Mouse (Mus musculus) hindbrain, embryonic 13.5 days (tissue): ENCODE data around the gene Arhgap15. TPM values are rescaled to one million over a fixed set of nuclear protein-coding genes. Genes with fewer than 3 reads are reported as not detected.

Experiments
- ATAC-seq: fragments of 200-750 bp; cut with Nextera tagmentation; 2 replicates; pipeline ENCODE4 v1.8.0; 2017; ENCODE audit warnings: moderate TSS enrichment; ENCODE audit not compliant: low FRiP score
- H3K27ac ChIP-seq: fragments of 300-500 bp; sonication (generic); 2 replicates; pipeline ENCODE4 v1.5.1; 2015; ENCODE audit warnings: inconsistent platforms, mild to moderate bottlenecking, moderate library complexity
- H3K27me3 ChIP-seq: fragments of 300-500 bp; sonication (generic); 2 replicates; pipeline ENCODE4 v1.6.1; 2015; ENCODE audit warnings: mild to moderate bottlenecking, inconsistent platforms
- H3K36me3 ChIP-seq: fragments of 300-500 bp; sonication (generic); 2 replicates; pipeline ENCODE4 v1.6.1; 2015; ENCODE audit warnings: mild to moderate bottlenecking, inconsistent platforms
- H3K4me1 ChIP-seq: fragments of 300-500 bp; sonication (generic); replicated peaks from 2 replicates; pipeline ENCODE4 v1.6.1; 2015; ENCODE audit warnings: inconsistent platforms
- H3K4me2 ChIP-seq: fragments of 300-500 bp; sonication (generic); 2 replicates; pipeline ENCODE4 v1.6.1; 2015; ENCODE audit warnings: inconsistent platforms, mild to moderate bottlenecking, moderate library complexity
- H3K4me3 ChIP-seq: fragments of 300-500 bp; sonication (generic); 2 replicates; pipeline ENCODE4 v1.5.1; 2015; ENCODE audit warnings: mild to moderate bottlenecking, inconsistent platforms
- H3K9ac ChIP-seq: fragments of 300-500 bp; sonication (generic); 2 replicates; pipeline ENCODE4 v1.6.1; 2015; ENCODE audit warnings: mild to moderate bottlenecking, inconsistent platforms
- H3K9me3 ChIP-seq: fragments of 300-500 bp; sonication (generic); 2 replicates; pipeline ENCODE4 v1.6.1; 2016; ENCODE audit warnings: inconsistent platforms
- WGBS: fragments of 180-500 bp; shearing (Covaris S2); methylation state at CpG from one replicate; pipeline ENCODE4 v1.1.7; 2015; 5-methylcytosine and 5-hydroxymethylcytosine counted together
- polyA plus RNA-seq: library from polyadenylated mRNA; unstranded; fragments of >200 nt; fragmentation: Nextera tagmentation; extraction: Ambion mirVana; gene quantifications from 2 replicates; pipeline ENCODE4 v1.2.1, GENCODE M21; 2015

Arhgap15 gene
- polyA plus RNA-seq, 1 experiment from 2014 or later = 2.8 TPM

DNA sequence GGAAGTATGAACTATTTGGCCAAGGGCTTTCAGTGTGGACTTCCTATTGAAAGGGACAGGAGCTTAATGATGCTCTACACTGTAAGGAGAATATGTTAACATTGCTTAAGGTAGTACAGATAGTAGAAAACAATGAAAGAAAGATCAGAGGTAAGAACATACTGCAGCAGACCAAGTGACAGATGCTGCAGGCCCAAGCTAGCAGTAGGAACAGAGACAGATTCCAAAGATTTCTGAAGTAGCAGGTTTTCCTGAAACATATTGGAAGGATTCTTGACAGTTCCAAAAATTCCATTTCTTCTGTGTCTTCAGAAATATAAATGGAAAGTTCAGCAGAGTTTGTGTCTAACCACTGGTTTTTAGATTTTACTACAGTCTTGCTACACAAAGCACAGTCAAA is 327.9 kb downstream of the Arhgap15 start:
- ATAC-seq = no peak
- Histone ChIP-seq H3K4me3 (no peak overlapping the region), H3K4me1 (no peaks in the 10 kb centered on the region), H3K27ac (no peak overlapping the region), H3K4me2 (no peak overlapping the region), H3K9me3 (no peaks in the 10 kb centered on the region), H3K36me3 (no peaks in the 10 kb centered on the region), H3K9ac (no peak overlapping the region), H3K27me3 (no peaks in the 10 kb centered on the region)

DNA sequence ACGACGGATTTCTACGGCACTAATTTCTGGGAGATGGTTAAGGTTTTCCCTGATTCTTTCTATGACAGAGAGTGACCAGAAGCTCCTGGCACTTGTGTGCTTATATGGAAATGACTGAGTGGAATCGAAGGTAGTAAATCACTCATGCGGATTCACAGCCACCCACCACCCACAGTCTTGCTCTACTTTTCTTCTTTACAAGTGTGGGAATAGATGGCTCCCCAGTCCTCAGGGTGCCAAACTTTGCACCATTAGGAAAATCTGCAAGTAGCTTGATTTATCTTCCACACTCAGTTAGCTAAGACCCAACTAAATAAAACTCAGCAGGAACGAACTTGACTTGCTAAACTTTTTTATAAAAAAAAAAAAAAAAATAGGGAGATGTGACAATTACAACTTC is 331.9 kb downstream of the Arhgap15 start:
- no peak overlapping the region for H3K27ac ChIP-seq
- H3K4me3 ChIP-seq = no peak overlapping the region
- H3K4me1 ChIP-seq = no peaks in the 10 kb centered on the region
- H3K27me3 ChIP-seq = no peaks in the 10 kb centered on the region
- H3K36me3 ChIP-seq = no peaks in the 10 kb centered on the region
- 78% methylated on average over 6 of the region's 6 CpGs for WGBS
- H3K4me2 ChIP-seq = no peak overlapping the region
- no peak for ATAC-seq
- no peaks in the 10 kb centered on the region for H3K9me3 ChIP-seq
- H3K9ac ChIP-seq = no peak overlapping the region

DNA sequence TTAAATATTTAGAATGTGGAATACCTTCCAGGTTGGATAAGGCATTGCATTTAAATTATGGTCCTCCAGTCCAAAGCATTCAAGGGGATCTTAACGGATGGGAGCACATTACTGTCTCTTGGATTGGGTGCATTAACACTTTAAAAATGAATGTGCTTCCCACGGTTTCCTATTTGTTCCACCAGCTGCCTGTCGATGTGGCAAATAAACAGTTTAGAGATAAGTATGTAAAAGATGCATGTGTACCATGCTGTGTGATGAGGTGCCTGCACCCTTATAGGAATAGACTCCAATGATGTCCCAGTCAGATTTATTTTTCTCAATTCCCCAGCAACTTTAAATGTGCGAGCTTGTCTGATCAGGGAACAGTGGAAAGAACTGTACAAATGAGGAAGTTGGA is 332.6 kb downstream of the Arhgap15 start:
- no peaks in the 10 kb centered on the region for H3K9me3 ChIP-seq
- H3K27ac ChIP-seq = no peak overlapping the region
- H3K36me3 ChIP-seq = no peaks in the 10 kb centered on the region
- no peaks in the 10 kb centered on the region for H3K27me3 ChIP-seq
- ATAC-seq = no peak
- H3K4me2 ChIP-seq = no peak overlapping the region
- no peaks in the 10 kb centered on the region for H3K4me1 ChIP-seq
- no peak overlapping the region for H3K4me3 ChIP-seq
- no peak overlapping the region for H3K9ac ChIP-seq
- WGBS = 75% methylated on average over 4 of the region's 4 CpGs

DNA sequence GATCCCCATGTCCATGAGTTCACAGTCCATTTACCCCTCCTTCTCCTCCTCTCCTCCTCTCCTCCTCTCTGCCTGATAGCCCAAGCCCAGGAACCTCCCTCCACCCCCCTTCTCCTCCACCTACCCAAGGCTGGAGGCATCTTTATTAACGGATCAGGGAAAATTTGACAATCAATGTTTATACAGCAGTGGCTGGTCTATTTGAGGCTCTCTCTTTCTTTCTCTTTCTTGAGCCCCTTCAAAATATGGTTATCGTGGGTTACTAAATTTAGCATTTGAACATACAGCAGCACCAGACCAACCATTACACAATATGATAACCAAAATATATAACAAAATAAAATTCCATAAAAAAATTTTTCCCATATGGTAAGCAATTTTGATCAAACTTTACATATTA is 335.8 kb downstream of the Arhgap15 start:
- 76% methylated on average over 2 of the region's 2 CpGs for WGBS

DNA sequence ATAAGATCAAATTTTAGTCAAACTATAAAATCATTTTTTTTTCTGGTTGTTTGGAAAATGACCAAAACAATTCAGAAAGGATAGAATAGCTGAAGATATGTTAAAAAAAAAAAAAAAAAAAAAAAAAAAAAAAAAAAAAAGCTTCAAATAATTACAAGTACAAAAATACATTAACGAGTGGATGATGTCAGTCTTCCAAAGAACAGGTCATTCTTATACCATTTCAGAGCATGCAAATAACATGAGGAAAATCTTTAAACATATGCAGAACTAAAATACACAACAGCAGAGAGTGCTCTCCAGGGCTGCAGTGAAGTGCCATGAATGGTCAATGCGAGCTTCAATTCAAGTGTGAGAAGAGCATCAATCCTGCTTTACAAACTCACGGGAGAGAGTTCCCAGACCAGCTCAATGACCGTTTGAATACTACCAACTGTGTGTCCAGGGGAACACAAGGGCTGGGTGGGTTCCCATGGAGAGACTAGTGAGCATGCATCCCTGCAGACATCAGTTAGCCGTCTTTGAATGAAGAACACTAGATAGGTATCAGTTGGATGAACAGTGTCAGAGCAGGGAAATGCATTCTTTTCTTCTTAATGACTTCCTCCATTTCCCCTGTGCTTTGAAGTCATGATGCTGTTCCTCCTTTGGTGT is 337.9 kb downstream of the Arhgap15 start:
- 26% methylated on average over 5 of the region's 5 CpGs for WGBS
- H3K9me3 ChIP-seq = no peaks in the 10 kb centered on the region
- H3K27me3 ChIP-seq = no peaks in the 10 kb centered on the region
- no peaks in the 10 kb centered on the region for H3K36me3 ChIP-seq
- no peak overlapping the region for H3K4me3 ChIP-seq
- ATAC-seq = no peak
- no peak overlapping the region for H3K4me2 ChIP-seq
- H3K27ac ChIP-seq = no peak overlapping the region
- no peaks in the 10 kb centered on the region for H3K4me1 ChIP-seq
- H3K9ac ChIP-seq = no peak overlapping the region

More for the DNA sequence above, 335.8 kb downstream of the Arhgap15 start:
- Histone ChIP-seq H3K36me3 (no peaks in the 10 kb centered on the region), H3K27me3 (no peaks in the 10 kb centered on the region), H3K9ac (no peak overlapping the region), H3K4me1 (no peaks in the 10 kb centered on the region), H3K9me3 (no peaks in the 10 kb centered on the region), H3K4me2 (no peak overlapping the region), H3K27ac (no peak overlapping the region), H3K4me3 (no peak overlapping the region)
- no peak for ATAC-seq

DNA sequence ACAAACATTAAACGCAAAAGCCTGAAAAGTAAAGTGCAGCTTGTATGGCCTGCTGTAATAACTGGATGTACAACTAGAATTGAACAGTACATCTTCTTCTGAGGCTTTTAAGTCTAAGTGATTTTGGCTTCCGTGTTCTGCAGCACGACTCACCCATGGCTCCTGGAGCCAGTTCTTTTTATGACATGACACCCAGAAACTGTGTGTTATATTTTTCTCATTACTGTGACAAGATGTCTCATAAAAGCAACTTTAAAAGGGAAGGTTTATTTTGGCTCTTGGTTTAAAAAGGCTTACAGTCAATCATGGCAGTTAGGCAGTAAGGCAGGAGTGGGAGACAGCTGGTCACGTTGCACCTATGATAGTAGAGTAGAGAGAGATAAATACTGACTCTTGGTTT is 349.9 kb downstream of the Arhgap15 start:
- Histone ChIP-seq H3K27me3 (no peaks in the 10 kb centered on the region), H3K27ac (no peak overlapping the region), H3K4me2 (no peak overlapping the region), H3K4me1 (no peaks in the 10 kb centered on the region), H3K9me3 (0 out of 2 replicates have a peak, but pooled peaks cover 9% of the 10 kb centered on the region), H3K9ac (no peak overlapping the region), H3K4me3 (no peak overlapping the region), H3K36me3 (no peaks in the 10 kb centered on the region)
- WGBS = 93% methylated on average over 4 of the region's 4 CpGs
- no peak for ATAC-seq

DNA sequence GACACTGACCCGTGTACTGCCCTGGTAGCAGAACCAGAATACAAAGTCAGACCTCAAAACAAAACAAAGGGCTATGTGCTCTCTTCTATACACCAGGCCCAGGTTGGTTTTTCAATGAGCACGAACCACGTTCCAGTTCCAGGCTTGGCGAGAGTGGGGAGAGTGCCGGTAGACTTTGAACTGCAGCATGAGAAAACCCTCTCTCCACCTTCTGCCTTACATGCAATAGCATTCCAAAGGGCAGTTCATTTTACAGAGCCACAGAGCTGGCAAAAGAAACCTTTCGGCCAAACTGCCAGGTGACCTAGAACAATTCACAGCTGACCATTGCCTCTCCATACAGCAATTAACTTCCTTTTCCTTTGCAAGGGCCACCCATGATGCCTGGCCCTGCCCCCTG is 353.7 kb downstream of the Arhgap15 start:
- 0 out of 2 replicates have a peak, but pooled peaks cover 5% of the 10 kb centered on the region for H3K9me3 ChIP-seq
- H3K36me3 ChIP-seq = no peaks in the 10 kb centered on the region
- peaks cover 10% of the 10 kb centered on the region for H3K4me1 ChIP-seq
- H3K27me3 ChIP-seq = no peaks in the 10 kb centered on the region
- no peak for ATAC-seq
- H3K4me3 ChIP-seq = no peak overlapping the region
- no peak overlapping the region for H3K9ac ChIP-seq
- H3K4me2 ChIP-seq = no peak overlapping the region
- 69% methylated on average over 6 of the region's 6 CpGs for WGBS
- H3K27ac ChIP-seq = no peak overlapping the region

DNA sequence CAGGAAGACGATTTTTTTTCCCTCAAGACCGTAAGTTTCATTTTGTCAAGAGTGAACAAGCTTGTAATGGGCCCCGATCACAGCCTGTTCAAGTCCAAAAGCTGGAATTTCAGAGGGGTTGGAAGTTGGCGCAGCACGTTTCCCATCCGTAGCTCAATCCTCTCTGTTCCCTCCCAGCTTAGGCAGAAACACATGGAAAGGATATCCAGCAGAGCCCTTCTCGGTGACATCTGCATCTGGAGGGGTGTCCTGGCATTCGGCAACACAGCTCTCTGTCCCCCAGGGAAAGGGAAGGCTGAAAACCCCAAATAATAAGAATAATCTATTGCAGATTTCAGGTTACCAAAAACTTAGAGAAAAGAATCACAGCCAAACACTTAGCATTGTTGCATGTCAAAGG is 354.7 kb downstream of the Arhgap15 start:
- H3K4me2 ChIP-seq = no peak overlapping the region
- no peaks in the 10 kb centered on the region for H3K9me3 ChIP-seq
- no peak overlapping the region for H3K4me3 ChIP-seq
- H3K36me3 ChIP-seq = no peaks in the 10 kb centered on the region
- peaks cover 10% of the 10 kb centered on the region for H3K4me1 ChIP-seq
- H3K9ac ChIP-seq = no peak overlapping the region
- no peak overlapping the region for H3K27ac ChIP-seq
- no peaks in the 10 kb centered on the region for H3K27me3 ChIP-seq
- 87% methylated on average over 8 of the region's 8 CpGs for WGBS
- no peak for ATAC-seq

DNA sequence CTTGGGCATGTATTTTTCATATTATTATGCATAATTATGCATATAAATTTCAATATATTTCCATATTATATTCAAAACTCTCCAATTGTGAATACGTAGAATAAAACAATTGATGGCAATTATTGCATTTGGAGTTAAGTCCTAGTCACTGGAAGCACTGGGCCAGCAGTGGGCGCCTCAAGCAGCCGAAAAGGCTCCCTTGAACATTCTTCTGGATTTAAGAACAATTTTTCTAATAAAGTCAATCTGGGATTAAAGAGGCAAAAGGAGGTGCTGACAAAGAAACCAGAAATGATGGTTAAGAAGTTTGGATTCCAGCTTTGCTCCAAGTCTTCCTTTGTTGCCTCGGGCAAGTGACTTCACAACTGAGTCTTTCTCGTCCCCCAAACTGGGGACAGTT is 355.1 kb downstream of the Arhgap15 start:
- WGBS = 86% methylated on average over 5 of the region's 5 CpGs
- H3K36me3 ChIP-seq = no peaks in the 10 kb centered on the region

DNA sequence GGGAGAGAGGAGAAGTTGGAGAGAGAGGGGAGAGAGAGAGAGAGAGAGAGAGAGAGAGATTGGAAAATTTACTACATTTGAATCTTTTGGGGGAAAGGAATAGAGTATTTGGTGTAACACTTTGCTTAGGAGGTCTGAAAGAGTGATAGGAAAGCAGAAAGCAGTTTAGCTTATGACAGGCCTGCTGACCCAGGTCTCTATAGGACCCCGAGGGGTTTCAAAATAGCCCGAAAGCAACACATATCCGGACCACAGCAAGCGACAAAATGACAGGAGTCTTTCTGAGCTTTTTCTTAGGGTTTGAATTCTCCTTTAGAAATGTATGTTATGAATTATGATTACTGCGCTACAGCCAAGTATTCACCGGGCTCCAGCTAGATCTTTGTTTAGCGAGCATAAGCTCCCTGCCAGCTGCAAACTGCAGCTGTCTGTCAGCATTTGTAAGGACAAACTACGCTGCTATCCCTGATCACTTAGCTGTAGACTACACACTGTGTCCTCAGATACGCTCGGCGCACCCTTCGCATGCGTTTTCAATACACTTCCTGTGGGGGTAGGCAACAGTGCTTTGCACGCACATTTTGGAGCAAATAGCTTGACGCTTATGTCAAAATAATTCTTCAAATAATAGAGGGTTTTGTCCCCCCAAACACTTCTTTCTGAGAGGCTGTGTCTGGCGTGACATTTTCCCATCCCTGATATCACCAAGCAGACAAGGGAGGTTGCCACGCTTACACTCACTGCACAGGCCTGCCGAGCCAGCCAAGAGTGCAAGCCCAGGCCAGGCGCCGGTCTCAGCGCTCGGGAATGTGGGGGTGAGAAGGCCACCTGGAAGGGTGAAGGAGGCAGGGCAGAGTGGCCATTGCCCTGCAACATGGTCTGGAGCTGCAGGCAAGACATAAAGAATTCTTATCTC is 355.9 kb downstream of the Arhgap15 start:
- ATAC-seq = peak; percentile 76
- Histone ChIP-seq H3K27ac (peak overlapping the region; percentile 50), H3K9me3 (no peaks in the 10 kb centered on the region), H3K4me1 (peaks cover 10% of the 10 kb centered on the region), H3K4me3 (no peak overlapping the region), H3K4me2 (peak overlapping the region; percentile 31), H3K27me3 (no peaks in the 10 kb centered on the region), H3K36me3 (no peaks in the 10 kb centered on the region), H3K9ac (0 out of 2 replicates have a peak overlapping the region, but pooled peaks have one; percentile 19)
- WGBS = 39% methylated on average over 22 of the region's 22 CpGs

More for the DNA sequence above, 355.1 kb downstream of the Arhgap15 start:
- Histone ChIP-seq H3K27me3 (no peaks in the 10 kb centered on the region), H3K4me2 (no peak overlapping the region), H3K9me3 (no peaks in the 10 kb centered on the region), H3K9ac (no peak overlapping the region), H3K27ac (no peak overlapping the region), H3K4me3 (no peak overlapping the region), H3K4me1 (peaks cover 10% of the 10 kb centered on the region)
- ATAC-seq = no peak

DNA sequence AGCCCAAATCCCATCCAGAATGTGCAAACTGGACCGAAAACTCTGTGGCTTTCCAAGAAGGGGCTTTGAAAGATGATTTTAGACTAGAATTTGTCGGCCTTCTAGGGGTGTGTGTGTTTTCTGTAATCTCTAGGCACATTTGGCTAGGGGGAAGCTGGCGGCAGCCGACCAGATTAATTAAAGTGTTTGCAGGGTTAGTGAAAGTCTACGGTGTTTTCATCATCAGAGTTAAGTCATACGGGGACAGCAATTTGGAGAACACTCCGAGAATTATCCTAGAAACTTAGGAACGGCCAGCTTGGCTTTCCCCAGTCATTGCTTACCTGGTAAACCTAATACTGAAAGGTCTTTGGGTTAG is 356.6 kb downstream of the Arhgap15 start:
- Histone ChIP-seq H3K9me3 (no peaks in the 10 kb centered on the region), H3K9ac (0 out of 2 replicates have a peak overlapping the region, but pooled peaks have one; percentile 19), H3K4me2 (peak overlapping the region; percentile 31), H3K27me3 (no peaks in the 10 kb centered on the region), H3K4me3 (no peak overlapping the region), H3K36me3 (no peaks in the 10 kb centered on the region), H3K4me1 (peaks cover 10% of the 10 kb centered on the region), H3K27ac (peak overlapping the region; percentile 50)
- no peak for ATAC-seq
- WGBS = 77% methylated on average over 8 of the region's 8 CpGs

DNA sequence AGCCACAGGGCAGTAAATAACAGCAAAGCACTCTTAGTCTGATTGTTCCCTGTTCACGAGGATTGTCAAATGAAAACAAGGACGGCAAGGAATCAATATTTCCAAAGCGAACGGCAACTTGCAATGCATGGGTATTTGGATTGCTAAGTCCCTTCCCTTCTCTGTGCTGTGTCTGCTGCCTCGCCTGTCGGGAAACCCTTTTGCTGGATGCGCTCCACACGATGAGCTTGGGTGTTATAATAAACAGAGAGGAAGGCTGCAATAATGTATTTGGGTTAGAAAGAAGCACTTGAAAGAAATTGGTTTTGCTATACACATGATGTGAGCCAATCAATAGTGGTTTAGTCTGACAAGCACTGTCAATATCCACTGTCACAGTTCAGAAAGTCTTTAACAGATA is 357.7 kb downstream of the Arhgap15 start:
- WGBS = 85% methylated on average over 8 of the region's 8 CpGs

More for the DNA sequence above, 357.7 kb downstream of the Arhgap15 start:
- Histone ChIP-seq H3K9me3 (no peaks in the 10 kb centered on the region), H3K27me3 (no peaks in the 10 kb centered on the region), H3K9ac (no peak overlapping the region), H3K4me3 (no peak overlapping the region), H3K4me2 (no peak overlapping the region), H3K36me3 (no peaks in the 10 kb centered on the region), H3K4me1 (peaks cover 10% of the 10 kb centered on the region), H3K27ac (no peak overlapping the region)
- ATAC-seq = no peak
